In the genomic region with DNA sequence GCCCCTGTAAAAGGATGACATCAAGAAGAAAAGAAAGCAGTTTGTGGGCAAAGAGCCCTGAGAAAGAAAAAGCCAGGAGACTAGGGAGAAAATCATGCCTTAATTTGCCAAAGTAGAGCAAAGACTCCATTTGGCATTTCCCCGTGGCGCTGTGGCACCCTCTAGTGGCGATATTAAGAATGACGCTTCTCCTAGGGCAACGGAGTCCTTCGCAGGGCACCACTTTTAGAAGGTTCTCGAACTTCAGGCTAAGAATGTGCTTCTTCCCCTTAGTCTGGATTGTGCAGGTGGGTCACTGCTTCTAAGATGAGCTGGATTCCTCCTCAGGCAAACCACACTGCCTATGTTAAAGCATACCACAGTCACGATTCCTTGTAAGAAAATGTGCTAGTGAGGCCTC, we compare ENCODE assay signal across 10 mouse cellular contexts. TPM values are rescaled to one million over a fixed set of nuclear protein-coding genes. Genes with fewer than 3 reads are reported as not detected.
DNase-seq lines count a peak whose midpoint lies in the region; ATAC-seq lines count a peak whose summit lies in the region.
"Had no signal": no experiment of that assay in that cellular context is flagged by ENCODE, and none has a peak within 500 bp of the region (broad histone marks: within the 10 kb centered on the region; RNA-seq: fewer than 3 reads in every experiment).

No protein-coding gene starts in this region.

- ATAC-seq in kidney, embryonic 16.5 days (ENCODE audit: low FRiP score, low TSS enrichment), result no peak
- ATAC-seq in midbrain, embryonic 15.5 days (replicated peaks), result 0 out of 2 replicates have a peak, but pooled peaks have one; percentile 33

- H3K4me2 ChIP-seq in kidney, embryonic 16.5 days (replicated peaks; ENCODE audit: low read depth, low read length), result no peak overlapping the region
- H3K4me2 ChIP-seq in midbrain, embryonic 15.5 days, result no peak overlapping the region
- H3K4me2 ChIP-seq: embryonic facial prominence, embryonic 15.5 days had no signal

- no peaks in the 10 kb centered on the region for H3K27me3 ChIP-seq in kidney, embryonic 16.5 days (ENCODE audit: insufficient read depth, low read length)
- H3K27me3 ChIP-seq in midbrain, embryonic 15.5 days (replicated peaks), result no peaks in the 10 kb centered on the region
- H3K27me3 ChIP-seq in splenic B cell, adult 2 months (ENCODE audit: control insufficient read depth, insufficient read depth, low read length, poor library complexity, severe bottlenecking), result no peaks in the 10 kb centered on the region
- H3K27me3 ChIP-seq: embryonic facial prominence, embryonic 15.5 days; megakaryocyte, embryonic 14.5 days had no signal

- H3K4me3 ChIP-seq in kidney, embryonic 16.5 days (ENCODE audit: low read length), result no peak overlapping the region
- no peak overlapping the region for H3K4me3 ChIP-seq in midbrain, embryonic 15.5 days
- H3K4me3 ChIP-seq: embryonic facial prominence, embryonic 15.5 days; megakaryocyte, embryonic 14.5 days had no signal

- H3K4me1 ChIP-seq in kidney, embryonic 16.5 days (ENCODE audit: insufficient read depth, low read length), result no peaks in the 10 kb centered on the region
- H3K4me1 ChIP-seq in midbrain, embryonic 15.5 days, result no peaks in the 10 kb centered on the region

- no peaks in the 10 kb centered on the region for H3K9me3 ChIP-seq in kidney, embryonic 16.5 days (ENCODE audit: low read length)
- H3K9me3 ChIP-seq in midbrain, embryonic 15.5 days, result no peaks in the 10 kb centered on the region
- H3K9me3 ChIP-seq: embryonic facial prominence, embryonic 15.5 days; megakaryocyte, embryonic 14.5 days had no signal

- no peaks in the 10 kb centered on the region for H3K36me3 ChIP-seq in kidney, embryonic 16.5 days (ENCODE audit: insufficient read depth, low read length)
- H3K36me3 ChIP-seq in midbrain, embryonic 15.5 days (replicated peaks), result no peaks in the 10 kb centered on the region
- H3K36me3 ChIP-seq in splenic B cell, adult 2 months (ENCODE audit: control insufficient read depth, insufficient read depth, low read length, poor library complexity, severe bottlenecking), result no peaks in the 10 kb centered on the region
- H3K36me3 ChIP-seq: embryonic facial prominence, embryonic 15.5 days had no signal

- H3K9ac ChIP-seq in kidney, embryonic 16.5 days (replicated peaks; ENCODE audit: low read length), result no peak overlapping the region
- H3K9ac ChIP-seq in midbrain, embryonic 15.5 days, result no peak overlapping the region
- H3K9ac ChIP-seq: embryonic facial prominence, embryonic 15.5 days had no signal

- H3K27ac ChIP-seq in kidney, embryonic 16.5 days (ENCODE audit: low read length), result no peak overlapping the region
- H3K27ac ChIP-seq in midbrain, embryonic 15.5 days, result no peak overlapping the region
- H3K27ac ChIP-seq: embryonic facial prominence, embryonic 15.5 days had no signal

- intact Hi-C loops in left cerebral cortex, postnatal 10 days (cut with DNase I), result loop anchor here (2.0 to 10.0 kb wide), 4 partner anchors 164 to 376 kb away; no protein-coding TSS in a partner anchor

- 16% methylated on average over 8 of the region's 8 CpGs for WGBS in kidney, embryonic 16.5 days
- 14% methylated on average over 8 of the region's 8 CpGs for WGBS in midbrain, embryonic 15.5 days

- DNase-seq in kidney, adult 18-20 months, result peak; percentile 64
- peak; percentile 48 for DNase-seq in T-cell, adult 2 months (ENCODE audit: low spot score)
- DNase-seq in cerebellum, postnatal 25 days, result peak; percentile 57 to 75
- peak; percentile 69 for DNase-seq in gastrocnemius, postnatal 10 days
- DNase-seq in left cerebral cortex, postnatal 10 days (ENCODE audit: extremely low spot score in 1 of 2, low spot score in 2 of 2), result peak; percentile 32 to 50
- peak; percentile 76 for DNase-seq in splenic B cell, adult 2 months (ENCODE audit: low read depth, low spot score)

RNA-seq across cellular contexts. Expression of a gene that starts 50.6 kb away (rescaled TPM):
- 0.19 and 0.21 TPM in 2 replicates for polyA plus RNA-seq in kidney, embryonic 16.5 days (2015; fragmentation: Nextera tagmentation; extraction: Ambion mirVana)
- 1 to 10 TPM; 1.8 to 3.1 TPM for total RNA-seq in gastrocnemius, postnatal 10 days (2021)
- total RNA-seq in left cerebral cortex, postnatal 10 days (2021), result under 1 TPM; 0.21 to 0.53 TPM
- polyA plus RNA-seq in midbrain, embryonic 15.5 days (2015; fragmentation: Nextera tagmentation; extraction: Ambion mirVana), result 0.04 and 0.06 TPM in 2 replicates

RNA-seq across cellular contexts. Expression of a gene that starts 54.4 kb away (rescaled TPM):
- polyA plus RNA-seq in kidney, embryonic 16.5 days (2015; fragmentation: Nextera tagmentation; extraction: Ambion mirVana), result 10.4 and 10.5 TPM in 2 replicates
- total RNA-seq in gastrocnemius, postnatal 10 days (2021), result 1 to 10 TPM; 5.9 to 6.4 TPM
- total RNA-seq in left cerebral cortex, postnatal 10 days (2021), result 1 to 10 TPM in 1 of 2 experiments, under 1 TPM in 1; 0.91 to 1.8 TPM
- polyA plus RNA-seq in midbrain, embryonic 15.5 days (2015; fragmentation: Nextera tagmentation; extraction: Ambion mirVana), result 0.68 and 1.1 TPM in 2 replicates
